Mouse (Mus musculus) adrenal gland, postnatal 36 days (tissue): ENCODE measurements at regions not wholly inside any gene's neighbourhood (a gene's known extent, or its start where the extent isn't known, plus 50 kb on each side); places are given as distances from the start of the nearest gene placed in this dataset.
A peak's percentile ranks its signal among the peaks of the same experiment; 100 is the strongest.

Source experiments
- DNase-seq, 2 experiments: peaks; one replicate each; pipeline ENCODE4 v3.0.0; 2021; ENCODE audit warnings: mixed read lengths in 1 of 2

DNA sequence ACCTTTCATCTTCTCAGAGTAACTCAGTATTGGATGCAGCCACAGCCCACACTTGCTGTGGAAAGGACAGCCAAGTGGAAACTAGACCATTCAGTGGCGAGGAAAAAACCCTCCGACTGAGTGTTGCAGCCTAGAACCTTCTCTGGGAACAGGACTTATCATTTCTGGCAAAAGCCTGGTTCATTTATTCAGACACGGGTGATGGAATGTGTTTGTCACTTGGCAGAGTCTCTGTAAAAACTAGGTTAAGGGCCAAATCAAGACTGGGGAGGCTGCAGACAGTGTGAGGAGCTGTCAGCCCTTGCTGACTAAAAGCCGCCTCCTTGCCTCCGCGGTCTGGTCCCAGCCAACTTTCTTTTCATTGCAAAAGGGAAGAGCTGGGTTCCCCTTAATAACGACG lies 212.3 kb upstream of the Pgrmc2 start:
- peak; percentile 54 to 55 for DNase-seq

DNA sequence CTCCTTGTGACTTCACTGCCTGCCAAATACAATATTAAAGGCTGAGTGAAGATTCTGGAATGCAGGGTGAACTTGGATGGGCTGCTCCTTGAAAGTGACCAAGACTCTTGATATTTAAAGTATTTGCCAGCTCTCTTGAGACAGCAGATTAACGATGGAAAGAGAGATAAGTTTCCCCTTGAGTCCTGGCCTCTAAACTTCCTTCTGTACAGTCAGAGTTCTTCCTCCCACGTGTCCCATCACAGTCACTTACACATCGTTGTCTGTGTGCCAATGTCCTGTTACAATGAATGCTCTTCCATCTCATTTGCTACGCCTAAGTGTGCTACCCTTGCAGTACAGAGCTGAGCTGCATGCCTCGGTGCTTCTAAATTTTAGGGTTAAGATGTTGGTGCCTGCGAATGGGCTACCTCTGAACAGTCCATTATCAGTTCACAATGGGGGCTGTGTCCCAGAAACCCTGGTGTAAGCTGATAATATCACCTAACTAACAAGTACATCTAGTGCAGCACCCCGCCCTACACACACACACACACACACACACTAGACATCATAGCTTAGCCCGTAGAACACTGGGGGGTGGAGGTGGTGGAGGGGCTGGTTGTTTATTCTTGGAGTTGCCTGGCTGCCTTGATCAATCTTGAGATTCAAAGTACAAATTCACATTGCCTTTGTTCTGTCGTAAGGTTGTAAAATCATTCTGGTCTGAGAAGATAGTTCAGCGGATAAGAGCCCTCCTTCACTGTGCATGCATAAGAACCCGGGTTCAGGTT lies 207.9 kb upstream of the Pgrmc2 start:
- no peak for DNase-seq

DNA sequence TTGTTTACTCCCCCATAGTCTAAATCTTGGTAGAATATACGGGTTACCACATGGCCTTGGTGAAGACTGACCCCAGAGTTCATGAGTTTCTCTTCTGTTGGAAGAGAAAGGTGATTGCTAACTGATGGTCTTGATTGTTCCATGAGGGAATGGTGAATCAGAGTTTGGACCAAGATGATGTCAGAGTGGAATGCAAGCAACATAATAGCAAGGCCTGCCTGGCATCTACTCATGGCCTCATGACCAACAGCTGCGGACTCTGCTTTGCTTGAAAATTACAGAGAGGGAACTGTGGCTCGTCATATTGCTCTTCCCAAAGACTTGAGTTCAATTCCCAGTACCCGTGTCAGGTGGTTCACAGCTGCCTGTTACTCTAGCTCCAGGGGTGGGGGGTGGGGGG lies 205.9 kb upstream of the Pgrmc2 start:
- DNase-seq = no peak

GRCm38 (mm10) chr3:41288066-41288465 lies 205.2 kb upstream of the Pgrmc2 start:
- no peak for DNase-seq

DNA sequence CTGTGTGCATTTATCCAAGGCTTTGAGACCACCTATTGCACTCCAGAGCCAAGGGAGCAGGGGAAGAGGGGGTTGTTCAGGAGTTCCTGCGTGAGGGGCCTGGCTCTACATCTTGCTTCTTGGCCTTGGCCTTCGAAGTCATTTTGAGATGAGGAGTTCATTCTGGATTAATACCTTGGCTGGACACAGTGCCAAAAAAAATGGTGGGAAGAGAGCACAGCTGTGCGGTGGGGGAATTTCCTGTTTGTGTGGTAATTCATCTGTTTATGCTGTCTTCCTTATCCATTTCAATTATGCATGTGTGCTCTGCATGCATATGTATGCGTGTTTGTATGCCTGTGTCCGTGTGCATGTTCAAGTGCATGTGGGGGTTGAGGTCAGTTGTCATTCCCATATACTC lies 202.5 kb upstream of the Pgrmc2 start:
- DNase-seq = peak in 1 of 2 experiments; percentile 22

GRCm38 (mm10) chr3:41284897-41285296 lies 202.1 kb upstream of the Pgrmc2 start:
- DNase-seq = peak; percentile 81 to 82

DNA sequence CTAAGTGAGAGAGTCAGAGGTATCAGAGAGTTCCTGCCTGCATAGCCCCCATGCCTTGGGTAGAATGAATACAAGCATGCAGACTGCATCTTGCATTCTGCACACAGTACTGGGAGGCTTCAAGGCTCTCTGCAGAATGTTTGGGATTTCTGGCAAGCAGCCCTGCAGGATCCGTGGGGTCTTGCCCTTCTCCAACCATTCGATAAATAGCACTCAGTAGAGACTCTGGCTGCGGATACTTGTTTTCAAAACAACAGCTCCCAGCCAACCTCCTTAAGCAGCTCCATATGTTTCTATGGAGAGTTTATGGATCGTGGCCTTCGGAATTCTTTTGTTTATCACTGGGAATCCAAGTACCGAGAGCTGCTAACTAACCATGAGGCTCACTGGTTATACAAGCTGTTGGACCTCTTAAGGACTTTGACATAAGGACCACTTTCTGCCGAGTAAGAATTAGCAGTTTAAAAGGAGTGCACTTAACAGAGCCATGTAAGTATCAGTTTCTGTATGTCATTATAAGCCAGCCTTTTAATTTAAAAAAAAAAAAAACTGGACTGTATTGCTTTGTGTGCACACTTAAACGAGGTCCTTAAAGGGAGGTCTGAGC lies 199.7 kb upstream of the Pgrmc2 start:
- no peak for DNase-seq

DNA sequence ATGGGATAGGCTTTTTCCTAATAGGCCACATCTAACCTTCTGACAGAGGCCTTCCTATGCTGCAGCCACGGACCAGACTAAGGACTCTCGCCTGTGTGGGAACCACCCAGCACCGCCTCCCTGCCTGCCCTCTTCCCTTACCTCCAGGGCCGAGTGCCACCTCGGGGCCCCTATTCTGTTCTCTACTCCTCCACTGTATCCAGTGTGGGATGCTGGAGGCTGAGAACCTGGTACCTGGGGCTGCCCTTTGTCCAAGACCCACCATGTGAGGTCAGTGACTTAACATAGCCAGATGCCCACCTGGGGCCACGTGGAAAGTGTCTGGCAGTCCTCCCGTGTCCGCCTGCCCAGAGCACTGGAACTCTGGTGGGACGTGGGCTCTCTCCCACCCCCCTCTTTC lies 193.2 kb upstream of the Pgrmc2 start:
- no peak for DNase-seq

DNA sequence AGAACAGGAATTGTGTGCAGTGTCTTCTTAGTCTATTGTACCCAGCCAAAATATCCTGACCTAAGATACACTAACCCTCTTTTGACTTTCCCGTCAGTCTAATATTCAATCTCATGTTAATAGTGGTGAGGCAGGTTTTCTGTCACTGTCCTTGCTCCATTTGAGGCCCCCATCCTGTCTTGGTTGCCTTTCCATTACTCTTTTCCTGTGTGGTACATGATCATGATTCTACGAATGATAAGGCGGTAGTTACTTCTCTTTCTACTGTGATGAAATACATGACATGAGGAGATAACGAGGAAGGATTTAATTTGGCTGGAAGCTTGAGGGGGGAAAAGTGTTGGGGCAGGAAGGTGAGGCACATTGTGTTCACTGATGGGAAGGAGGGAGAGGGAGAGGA lies 185.7 kb upstream of the Pgrmc2 start:
- no peak for DNase-seq

DNA sequence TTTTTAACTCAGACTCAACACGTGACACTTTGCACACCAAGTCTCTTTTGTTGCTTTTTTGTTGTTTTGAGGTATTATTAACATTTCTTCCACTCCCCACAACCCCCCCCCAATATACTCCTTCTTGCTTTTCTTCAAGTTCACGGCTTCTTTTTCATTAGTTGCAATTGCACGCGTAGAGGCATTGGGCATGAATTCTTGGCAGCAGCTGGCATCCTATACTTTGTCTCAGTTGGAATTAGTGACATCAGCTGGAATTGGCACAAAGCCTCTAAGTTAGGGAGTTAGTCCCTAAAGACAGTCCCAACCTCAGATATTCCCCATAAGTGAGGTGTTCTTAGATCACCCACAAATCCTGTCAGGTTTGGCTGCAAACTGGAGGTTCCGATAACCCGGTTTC lies 183.4 kb upstream of the Pgrmc2 start:
- no peak for DNase-seq

DNA sequence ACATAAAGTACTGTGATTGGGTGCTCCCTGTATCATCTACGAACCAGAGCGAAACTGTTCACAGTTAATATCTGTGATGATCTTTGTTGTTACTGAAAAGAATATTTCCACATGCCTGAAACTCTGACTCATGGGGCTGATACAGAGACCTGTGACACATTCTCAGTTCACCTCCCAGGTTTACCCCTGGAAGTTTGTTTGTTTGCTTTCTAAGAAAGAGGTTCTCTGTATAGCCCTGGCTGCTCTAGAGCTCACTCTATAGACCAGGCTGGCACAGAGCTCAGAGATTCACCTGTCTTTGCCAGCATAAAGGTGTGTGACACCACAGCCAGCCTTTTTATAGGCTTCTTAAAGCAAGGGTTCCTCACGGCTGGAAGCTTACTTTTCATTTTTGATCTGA lies 182.6 kb upstream of the Pgrmc2 start:
- no peak for DNase-seq

DNA sequence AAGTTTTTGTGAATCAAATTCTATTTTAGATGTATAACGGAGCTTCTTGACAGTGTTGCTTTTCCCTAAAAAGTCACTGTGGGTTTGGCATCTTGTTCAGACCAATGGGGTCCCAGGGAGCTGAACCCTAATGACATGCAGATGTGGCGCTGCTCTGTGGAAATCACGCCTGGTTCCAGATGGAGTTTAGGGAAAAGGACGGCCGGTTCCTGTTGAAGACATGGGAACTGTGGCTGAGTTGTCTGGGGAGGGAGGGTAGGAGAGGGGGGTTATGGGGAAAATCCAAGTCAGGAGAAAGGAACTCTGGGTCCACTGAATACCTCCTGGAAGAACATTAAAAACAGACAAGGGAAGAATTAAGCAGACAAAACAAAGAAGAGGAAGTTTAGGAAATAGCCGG lies 175.4 kb upstream of the Pgrmc2 start:
- DNase-seq = no peak

DNA sequence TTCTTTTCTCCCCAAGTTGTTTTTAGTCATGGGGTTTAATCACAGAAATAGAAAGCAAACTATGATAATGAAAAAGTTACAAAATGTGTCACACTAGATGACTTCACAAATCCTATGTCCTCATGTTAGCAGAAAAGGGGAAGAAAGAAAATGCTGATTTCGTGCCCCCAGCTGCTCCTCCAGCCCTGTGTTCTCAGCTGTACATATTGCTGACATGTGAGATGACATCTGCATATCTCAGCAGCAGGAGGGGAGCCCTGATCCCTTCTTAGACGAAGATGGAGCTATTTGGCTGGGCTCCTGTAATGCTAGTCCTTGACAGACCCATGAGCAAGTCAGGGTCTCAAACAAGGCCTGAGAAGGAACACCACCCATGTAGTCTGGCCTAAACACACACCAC lies 162.1 kb upstream of the Pgrmc2 start:
- no peak for DNase-seq

GRCm38 (mm10) chr3:41241856-41242552 lies 159.2 kb upstream of the Pgrmc2 start:
- peak in 1 of 2 experiments; percentile 50 for DNase-seq

- DNase-seq = peak; percentile 57 to 58
These were observed 157.0 kb upstream of the Pgrmc2 start for GRCm38 (mm10) chr3:41239801-41240200.

GRCm38 (mm10) chr3:41239246-41239645 lies 156.4 kb upstream of the Pgrmc2 start:
- peak; percentile 36 to 41 for DNase-seq

DNA sequence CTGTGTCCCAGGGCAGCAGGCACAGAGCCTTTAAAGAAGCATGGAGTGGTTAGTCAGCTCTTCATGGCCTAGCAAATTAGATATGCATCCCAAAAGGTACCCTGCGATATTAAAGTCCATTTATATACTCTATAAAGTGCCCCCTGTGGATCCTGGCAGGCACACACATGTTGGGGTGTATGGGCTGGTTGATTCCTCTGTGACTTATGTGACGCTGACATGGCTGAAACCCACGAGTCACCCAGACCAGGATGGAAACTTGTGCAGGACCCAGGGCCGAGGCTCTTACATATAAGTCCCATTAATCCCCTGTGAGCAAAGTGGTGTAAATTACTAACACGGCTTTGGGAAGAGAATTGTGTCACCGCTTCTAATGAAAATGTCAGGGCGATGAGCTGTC lies 155.2 kb upstream of the Pgrmc2 start:
- DNase-seq = no peak

GRCm38 (mm10) chr3:41235610-41236009 lies 152.8 kb upstream of the Pgrmc2 start:
- DNase-seq = no peak

DNA sequence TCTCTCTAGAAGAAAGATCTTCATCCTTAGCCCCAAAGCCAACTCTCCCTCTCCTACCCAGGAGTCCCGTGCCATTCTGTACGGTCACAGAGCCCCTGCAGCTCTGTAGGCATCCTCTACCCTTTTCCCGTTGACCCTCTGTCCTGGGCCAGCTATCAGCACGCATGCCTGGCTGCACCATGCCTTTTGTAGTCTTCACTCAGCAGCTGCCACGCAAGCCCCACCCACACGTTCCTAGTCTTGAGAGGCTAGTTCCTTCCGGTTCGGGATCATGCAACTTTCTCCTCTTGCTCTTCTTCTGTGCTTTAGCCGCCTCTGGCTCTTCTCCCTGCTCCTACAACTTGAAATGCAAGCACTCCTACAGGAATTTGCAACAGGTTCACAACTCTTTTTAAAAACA lies 152.1 kb upstream of the Pgrmc2 start:
- DNase-seq = no peak

DNA sequence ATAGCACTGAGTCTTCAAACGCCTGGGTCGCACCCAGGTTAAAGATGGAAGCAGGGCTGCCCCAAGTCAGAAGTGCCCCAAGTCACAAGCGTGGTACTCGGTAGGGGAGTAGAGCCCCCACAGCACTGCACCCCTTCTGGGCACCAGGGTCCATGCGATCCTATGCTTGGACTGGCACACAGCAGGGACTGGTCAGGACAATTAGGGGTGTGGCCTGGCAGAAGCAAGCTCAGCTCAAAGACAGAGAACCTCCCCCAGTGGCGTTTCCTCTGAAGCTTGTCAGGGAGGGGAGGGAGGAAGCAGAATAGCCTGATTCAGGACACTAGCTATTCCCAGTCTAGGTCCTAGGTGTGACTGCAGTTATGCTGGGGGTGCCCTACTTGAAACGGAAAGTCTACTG lies 151.3 kb upstream of the Pgrmc2 start:
- no peak for DNase-seq

- DNase-seq = no peak
These were observed 150.6 kb upstream of the Pgrmc2 start for GRCm38 (mm10) chr3:41233439-41233838.

GRCm38 (mm10) chr3:41230961-41231377 lies 148.1 kb upstream of the Pgrmc2 start:
- no peak for DNase-seq

DNA sequence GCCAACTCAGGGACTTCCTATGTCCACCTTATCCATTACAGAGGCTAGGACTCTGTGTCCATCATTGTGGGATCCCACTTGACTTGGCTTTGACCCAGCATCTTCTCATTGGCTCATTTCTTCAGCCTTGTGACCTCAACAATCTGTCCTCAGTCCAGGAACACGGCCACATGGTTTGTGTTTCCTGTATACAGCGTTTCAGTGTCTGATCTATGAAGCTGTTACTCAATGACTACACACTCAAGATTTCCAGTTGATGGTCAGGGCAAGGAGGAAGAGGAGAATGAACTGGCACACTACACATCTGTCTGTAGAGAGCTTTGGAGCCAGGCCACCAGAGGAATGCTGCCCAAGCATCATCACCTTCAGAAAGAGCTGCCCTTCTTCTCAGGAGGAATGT lies 146.6 kb upstream of the Pgrmc2 start:
- DNase-seq = no peak
